Mouse (Mus musculus) adrenal gland (tissue): ENCODE measurements around the gene Pkd1l3.

ENCODE experiments used
- intact Hi-C: fragments of 180-260 bp; cut with DNase I; formaldehyde crosslinking; loops from one replicate; pipeline ENCODE4 v1.15.1; 2025
- long read RNA-seq, 2 experiments: library from polyadenylated mRNA; unstranded; transcript quantifications; one replicate each; pipeline ENCODE4 v2.0.0; 2020; ENCODE audit warnings: borderline replicate concordance in 1 of 2; ENCODE audit not compliant: insufficient replicate concordance in 1 of 2

Pkd1l3 gene
- long read RNA-seq, experiment 1, result 0 reads
- long read RNA-seq, experiment 2, partial matches to known transcripts, result 0 of 1 reads
- long read RNA-seq, experiment 2, other reads (novel, unspliced or antisense), result 1 of 1 reads

DNA sequence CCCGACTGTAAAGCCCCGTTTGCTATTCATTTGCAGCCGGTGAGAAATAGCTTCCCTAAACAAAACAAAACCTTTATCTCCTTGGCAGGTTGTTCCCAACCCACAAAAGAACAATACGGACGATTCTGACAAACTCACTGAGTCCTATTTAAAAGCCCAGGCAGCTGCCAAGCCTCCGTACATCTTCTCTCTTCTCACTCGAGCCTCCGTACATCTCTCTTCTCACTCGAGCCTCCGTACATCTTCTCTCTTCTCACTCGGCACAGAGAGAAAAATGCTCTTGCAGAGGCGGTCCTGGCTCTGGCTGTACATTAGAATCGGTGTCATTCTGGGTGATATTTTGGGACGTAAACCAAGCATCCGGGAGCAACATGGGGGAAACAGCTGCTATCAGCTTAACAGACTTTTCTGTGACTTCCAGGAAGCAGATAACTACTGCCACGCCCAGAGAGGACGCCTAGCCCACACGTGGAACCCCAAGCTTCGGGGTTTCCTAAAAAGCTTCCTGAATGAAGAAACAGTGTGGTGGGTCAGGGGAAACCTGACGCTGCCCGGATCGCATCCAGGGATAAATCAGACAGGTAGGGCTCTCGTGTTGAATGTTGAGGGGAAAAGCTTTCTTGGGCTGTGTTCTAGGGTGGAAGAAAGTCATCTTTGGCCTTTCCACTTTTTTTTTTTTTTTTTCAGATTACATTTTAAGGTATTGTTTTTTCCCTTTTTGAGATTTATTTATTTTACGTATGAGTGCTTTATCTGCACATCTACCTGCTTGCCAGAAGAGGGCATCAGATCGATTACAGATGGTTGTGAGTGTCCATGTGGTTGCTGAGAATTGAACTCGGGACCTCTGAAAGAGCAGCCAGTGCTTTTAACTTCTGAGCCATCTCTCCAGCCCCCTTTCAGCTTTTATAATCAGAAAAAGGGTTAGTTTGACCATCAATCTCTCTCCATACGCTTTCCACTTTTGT, at the start of gene Pkd1l3:
Pkd1l3 (plus strand) TSS at position 275 of the 968 bp plus-strand sequence.
- intact Hi-C loops, result no loop called here

DNA sequence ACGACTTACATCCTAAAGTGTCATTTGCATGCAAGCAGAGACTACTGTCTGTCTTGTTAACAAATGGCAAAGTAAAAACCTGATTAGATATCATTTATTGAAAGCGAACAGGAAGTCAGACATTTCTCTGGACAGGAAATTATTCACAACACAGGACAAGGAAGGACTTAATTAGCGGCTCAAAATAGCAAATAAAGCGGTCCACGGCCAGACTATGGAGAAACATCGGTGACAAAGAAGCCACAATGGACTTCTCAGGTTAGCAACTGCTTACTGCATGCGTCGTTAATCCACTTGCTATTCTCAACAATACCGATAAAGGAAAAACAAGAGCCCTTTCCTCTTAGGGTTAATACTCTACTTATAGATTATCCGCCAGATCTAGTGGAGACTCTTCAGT, 49.6 kb upstream of the Pkd1l3 start:
- intact Hi-C loops, result loop anchor here (10.0 kb wide), 1 partner anchor 1980 kb away; the partner anchor contains the start of gene Psmd7

DNA sequence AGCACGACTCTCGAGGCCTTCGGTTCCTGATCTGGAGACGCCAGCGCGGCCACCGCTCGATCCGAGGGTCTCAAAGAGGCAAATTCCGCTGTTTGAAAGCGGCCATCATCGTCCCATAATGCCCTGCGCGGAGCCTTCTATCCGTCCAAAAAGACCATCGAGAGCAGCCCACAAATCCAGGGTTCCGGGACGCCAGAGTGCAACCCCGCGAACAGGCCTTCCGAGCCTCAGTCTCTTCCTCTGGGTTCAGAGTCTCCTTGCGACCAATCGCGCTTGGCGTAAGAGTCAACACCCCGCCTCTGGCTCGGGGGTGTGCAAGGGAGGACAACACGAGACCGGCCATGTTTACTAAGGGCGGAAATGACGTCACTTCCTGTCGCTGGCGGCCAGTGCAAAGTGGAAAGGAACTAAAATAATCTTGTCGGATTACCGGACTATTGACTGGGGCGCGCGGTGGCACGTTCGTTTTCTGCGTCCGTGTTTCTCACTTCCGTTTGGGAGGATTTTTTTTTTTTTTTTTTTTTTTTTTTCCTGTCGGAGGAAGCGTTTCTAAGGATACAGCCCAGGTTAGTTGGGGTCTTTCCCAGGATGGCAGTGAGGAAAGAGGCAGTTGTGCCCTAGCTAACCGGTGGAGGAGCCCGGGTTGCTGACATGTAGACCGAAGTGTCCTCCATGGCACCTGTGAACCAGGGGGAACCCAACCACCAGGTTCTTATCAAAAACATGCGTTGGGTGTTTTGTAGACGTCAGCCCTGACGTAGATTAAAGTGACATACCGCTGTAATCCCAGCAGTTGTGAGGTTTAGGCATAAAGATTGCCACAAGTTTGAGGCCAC, 48.6 kb upstream of the Pkd1l3 start, which contains the start of the genes Dhx38 and Txnl4b:
Dhx38 (minus strand) TSS at position 364 of the 836 bp plus-strand sequence.
Txnl4b (plus strand) TSS at position 395 of the 836 bp plus-strand sequence.
- intact Hi-C loops, result loop anchor here (2.0 to 10.0 kb wide), 2 partner anchors 41 to 1981 kb away; partner anchors contain the start of gene Psmd7

DNA sequence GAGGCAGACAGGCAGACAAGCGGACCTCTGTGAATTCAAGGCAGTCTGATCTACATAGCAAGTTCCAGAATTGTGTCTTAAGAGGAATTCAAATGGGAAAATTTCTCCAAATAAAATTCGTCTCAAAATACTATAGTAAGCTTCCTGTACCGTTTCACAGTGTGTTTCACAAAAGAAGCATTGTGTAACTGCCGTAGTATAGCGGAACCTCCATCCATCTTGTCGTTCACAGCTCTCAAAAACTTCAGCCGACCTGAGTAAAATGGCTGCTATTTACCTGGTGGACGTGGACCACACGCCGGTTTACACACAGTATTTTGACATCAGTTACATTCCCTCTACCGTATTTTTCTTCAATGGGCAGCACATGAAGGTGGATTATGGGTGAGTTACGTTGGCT, 43.2 kb upstream of the Pkd1l3 start:
- intact Hi-C loops, result no loop called here

DNA sequence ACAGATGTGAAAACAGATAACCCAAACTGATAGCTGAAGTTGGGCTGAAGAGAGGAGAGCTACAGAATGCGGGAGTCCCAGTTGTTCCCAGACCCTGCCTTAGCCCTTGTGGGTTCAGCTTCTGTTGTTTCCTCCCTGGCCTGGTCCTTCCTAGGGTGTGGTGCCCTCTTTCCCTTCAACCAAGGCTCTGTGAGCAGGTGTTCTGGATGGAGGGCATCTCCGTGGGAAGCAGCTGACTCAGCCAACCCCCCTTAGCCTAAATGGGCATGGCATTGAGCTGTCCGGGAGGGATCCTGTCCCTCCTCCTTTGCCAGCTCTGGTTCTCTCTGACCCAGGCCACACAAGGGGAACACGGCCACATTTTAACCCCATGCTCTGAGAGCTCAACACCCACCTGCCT, 38.0 kb upstream of the Pkd1l3 start:
- intact Hi-C loops, result no loop called here

DNA sequence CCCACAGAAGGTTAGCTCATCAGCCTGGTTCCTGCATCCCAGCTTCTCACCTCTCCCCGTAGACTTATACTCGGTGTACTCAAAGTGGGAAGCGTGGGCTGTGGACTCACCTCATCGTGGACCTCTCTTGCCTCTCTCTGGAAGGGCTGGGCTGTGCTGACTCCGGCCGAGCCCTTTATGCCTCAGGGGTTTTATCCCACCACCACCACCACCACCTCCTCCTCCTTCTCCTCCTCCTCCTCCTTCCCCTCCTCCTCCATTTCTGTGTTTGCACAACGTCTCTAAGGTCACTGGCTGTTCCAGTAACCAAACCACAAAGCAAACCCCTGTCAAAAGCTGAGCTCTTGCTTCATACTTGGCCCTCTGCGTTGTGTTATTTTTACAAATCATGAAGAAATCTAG, 35.4 kb upstream of the Pkd1l3 start, which contains the start of gene Hp:
Hp (minus strand) TSS at position 273 of the 402 bp plus-strand sequence.
- intact Hi-C loops, result no loop called here

DNA sequence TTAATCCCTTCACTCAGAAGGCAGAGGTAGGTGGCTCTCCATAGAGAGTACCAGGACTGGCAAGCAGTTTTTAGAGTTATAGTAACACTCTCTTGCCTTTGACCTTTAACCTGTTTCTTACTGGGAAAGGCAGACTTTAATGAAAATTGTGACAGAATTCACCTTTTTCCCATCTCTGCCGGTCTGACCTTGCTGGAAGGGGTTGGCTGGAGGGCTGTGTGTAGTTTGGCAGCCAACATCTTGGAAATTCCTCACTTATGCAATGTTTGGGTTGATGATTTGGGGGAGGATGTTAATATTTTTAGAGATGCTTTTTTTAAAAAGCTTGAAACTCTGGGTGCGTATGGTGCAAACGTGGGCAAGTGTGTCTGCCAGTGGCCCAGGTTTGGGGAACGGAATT, 30.0 kb upstream of the Pkd1l3 start:
- intact Hi-C loops, result no loop called here

DNA sequence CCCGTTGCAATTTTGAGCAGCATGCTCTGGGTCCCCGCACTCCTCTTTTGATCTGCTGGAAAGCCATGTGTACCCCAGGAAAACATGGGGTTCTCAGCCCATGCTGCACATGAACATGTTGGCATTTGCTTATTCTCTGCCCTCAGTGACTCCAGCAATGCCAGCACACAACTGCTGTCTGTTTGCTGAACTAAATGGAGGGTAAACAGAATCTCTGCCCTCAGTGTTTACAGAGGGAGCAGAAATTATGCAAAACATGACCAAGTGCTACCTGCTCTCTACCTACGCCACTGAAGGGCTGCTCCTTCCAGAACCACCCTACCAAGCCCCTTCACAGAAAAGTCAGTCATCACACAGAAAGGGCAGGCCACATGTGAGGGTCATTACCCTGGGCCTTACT, 29.5 kb upstream of the Pkd1l3 start:
- intact Hi-C loops, result no loop called here

DNA sequence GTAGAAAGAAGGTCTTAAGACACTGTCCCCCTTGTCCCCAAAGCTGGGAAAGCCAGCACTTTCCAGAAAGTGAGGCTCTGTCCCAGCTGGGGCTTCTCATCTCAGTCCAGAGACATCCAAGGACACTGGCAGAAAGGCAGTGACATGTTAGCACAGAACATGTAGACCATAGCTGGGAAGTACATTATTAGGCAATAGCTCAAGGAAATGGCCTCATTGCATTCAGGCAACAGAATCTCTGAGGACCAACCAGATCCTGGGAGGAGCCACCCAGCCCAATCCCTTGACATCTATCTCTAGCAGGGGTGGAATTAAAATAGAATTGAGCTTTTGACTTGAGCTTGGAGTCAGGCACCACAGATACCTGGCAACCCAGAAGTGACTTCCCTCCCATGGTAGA, 28.7 kb upstream of the Pkd1l3 start:
- intact Hi-C loops, result no loop called here

DNA sequence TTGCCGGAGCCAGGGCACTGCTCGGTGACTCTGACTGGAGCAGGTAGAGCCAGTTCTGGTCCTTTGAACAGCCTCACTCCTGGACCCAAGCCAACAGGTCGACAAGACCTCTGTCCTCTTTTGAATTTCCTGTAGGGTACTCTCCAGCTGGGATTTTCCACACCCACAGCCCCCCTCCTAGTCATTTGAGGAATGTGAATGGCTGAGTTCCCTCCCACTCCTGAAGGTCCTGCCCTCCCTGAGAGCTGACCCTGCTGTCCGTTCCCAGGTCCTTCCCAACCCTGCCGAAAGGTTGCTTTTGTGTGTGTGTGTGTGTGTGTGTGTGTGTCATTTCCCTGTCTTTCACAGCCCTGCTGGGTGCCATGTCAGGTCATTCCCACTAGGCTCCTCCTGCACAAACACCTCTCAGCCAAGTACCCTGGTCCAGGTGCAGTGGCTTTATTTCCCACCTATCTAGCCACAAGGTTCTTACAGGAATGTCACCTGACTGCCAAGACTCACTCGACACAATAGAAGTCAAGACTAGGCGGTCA, 27.3 kb upstream of the Pkd1l3 start:
- intact Hi-C loops, result no loop called here

DNA sequence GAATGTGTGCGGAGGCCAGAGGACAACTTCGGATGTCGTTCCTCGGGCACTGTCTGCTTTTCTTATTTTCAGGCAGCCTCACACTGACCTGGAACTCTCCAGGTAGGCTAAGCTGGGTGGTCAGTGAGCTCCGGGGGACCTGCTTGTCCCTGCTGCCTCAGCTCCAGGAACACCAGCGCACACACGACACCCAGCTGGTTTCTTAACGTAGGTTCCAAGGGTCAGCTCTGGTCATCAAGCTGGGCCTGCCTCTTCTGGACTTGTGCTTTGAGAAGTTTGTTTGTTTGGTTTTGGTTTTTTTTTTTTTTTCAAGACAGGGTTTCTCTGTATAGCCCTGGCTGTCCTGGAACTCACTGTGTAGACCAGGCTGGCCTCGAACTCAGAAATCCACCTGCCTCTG, 23.4 kb upstream of the Pkd1l3 start:
- intact Hi-C loops, result no loop called here

DNA sequence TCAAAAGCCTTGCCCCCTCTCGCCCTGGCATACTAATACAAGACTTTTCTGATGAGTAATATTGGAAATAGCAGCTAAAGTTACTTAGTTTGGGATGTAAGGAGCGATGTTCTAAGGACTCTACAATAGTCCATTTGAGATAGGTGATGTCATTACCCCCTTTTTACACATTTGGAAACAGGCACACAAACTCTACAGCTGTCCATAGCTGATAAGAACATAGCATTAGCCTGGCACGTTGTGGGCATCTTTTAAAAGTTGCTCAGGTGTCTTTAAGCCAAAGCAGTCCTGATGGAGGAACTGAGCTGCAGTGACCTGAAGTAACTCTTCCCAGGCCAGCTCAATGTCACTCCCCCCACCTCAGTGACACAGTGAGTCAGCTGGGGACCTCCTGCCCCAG, 22.9 kb upstream of the Pkd1l3 start:
- intact Hi-C loops, result no loop called here

DNA sequence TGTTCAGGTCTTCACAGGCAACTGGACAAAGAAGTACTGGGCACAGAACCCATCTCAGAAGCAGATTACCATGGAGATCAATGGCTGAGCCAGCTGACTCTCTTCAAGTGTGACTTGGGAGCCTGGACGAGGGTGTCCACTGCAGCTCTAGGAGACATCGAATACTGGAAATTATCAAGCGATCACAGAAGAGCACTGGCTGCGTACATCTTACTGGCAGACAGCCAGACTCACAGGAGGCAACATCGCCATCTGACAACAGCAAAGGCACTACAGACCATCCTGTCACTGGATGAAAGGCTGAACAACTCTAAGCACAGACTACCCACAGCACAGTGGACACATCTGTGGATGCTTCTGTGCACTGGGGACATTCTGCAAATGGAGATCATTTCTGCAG, 22.2 kb upstream of the Pkd1l3 start:
- intact Hi-C loops, result no loop called here

DNA sequence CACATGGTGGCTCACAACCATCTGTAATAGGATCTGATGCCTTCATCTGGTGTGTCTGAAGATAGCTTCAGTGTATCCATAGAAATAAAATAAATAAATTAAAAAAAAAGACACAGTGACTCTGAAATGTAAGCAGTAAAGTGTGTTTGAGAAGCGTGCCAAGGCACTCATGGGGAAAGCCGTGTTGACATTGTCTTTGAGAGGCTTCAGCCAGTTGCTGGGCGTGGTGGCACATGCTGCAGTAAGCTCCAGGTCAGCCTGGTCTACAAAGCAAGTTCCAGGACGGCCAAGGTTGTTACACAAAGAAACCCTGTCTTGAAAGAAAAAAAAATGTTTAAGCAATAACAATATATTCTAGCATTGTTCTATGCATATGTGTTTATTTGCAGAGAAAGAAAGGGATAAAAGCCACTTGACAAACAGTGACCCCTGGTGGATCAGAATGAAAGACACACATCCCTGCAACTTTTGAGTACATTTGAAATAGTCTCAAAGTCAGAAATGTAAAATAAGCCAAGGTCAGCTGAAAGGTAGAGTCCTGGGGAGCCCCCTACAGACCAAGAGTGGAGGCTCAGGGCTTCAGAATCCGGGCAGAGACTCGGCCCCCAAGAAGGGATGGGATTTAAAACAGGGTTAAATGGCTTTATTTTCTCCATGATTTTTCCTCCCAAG, 21.1 kb upstream of the Pkd1l3 start:
- intact Hi-C loops, result no loop called here

DNA sequence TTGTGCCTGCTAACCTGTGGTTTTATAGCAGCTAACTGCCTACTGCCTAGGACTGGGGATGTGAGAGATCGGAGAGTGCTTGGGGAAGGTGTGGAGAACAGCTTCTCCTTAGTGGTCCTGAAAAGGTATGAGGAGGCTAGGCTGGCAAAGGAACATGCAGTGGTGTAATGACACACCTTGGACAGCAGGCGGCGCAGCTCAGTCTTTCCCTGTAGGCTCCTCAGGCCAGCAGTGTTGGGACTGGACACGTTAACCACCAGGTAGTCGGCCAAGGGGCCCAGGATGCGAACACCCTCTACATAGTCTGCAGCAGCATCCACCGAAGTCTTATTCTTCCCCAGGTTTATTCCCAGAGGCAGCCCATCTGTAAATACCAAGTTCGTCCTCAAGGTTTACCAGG, 18.5 kb upstream of the Pkd1l3 start:
- intact Hi-C loops, result no loop called here

DNA sequence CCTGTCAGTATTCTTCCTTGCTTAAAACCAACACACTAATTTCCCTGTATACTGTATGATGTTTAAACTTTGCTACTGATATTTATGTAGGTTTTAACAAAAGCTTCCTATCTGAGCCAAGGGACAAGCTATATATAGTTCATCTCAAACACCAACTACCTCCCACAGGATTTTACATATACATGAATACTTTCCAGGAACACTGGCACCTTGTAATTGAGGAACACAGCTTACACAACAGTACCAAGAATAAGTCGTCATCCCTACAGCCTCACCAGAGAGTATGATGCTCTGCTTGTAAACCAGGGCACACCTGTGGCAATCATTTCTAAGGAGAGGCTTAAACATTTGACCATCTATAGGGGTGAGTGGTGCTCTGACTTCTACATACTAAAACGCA, 7.6 kb upstream of the Pkd1l3 start:
- intact Hi-C loops, result loop anchor here (2.0 kb wide), 1 partner anchor 40 kb away; no protein-coding TSS in a partner anchor

DNA sequence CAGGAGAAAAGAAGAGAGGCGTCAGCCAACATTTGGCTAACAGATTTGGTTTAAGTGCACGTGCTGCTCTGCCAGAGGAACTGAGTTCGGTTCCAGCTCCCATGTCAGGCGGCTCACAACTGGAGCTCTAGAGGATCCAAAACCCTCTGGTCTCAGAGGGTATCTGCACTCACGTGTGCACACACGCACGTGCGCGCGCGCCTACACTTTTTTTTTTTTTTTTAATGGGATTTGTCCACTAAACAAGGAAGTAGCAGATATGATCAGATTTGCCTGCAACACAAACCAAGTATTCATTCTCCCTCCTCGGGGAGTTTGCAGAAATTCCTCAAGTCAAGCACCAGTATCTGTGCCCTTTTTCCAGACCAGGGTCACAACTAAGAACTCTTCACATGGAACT, 6.7 kb upstream of the Pkd1l3 start:
- intact Hi-C loops, result loop anchor here (2.0 kb wide), 1 partner anchor 41 kb away; no protein-coding TSS in a partner anchor

DNA sequence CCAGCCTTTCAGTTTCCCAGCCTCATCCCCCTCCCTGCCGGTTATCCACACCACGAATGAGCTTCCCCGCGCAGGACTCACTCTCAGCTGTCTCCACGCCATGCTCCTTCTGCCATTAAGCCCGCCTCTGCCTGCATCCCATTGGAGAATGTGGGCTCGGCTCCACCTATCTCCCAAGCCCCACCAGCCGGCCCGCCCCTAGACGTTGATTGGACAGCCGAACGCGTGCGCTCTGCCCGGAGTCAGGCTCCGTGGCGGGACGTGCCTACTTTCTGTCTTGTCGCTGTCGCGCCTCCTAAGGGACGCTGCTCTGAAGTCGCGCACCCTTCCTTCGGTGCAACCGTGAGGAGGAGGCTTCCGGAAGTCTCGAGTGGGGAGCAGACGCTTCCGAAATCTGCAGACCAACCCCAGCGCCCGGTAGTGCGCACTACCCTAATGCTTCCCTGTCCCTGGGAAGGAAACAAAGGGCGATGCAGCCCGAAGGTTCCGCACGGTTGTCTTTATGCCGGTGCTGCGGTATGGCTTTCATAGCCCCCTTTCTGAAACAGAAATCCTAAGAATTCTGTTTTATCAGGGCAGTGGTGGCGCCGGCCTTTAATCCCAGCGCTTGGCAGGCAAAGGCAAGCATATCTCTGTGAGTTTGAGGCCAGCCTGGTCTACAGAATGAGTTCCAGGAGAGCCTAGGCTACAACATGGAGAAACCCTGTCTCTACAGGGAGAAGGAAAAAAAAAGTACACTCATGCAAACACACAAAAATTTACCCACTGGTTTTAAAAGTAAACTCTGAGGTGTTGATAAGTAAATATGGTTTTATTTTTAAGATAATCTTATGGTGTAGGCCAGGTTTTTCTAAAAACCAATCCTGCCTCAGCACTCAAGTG, 5.8 kb upstream of the Pkd1l3 start, which contains the start of gene Dhodh:
Dhodh (minus strand) TSS at position 403 of the 882 bp plus-strand sequence.
- intact Hi-C loops, result no loop called here

DNA sequence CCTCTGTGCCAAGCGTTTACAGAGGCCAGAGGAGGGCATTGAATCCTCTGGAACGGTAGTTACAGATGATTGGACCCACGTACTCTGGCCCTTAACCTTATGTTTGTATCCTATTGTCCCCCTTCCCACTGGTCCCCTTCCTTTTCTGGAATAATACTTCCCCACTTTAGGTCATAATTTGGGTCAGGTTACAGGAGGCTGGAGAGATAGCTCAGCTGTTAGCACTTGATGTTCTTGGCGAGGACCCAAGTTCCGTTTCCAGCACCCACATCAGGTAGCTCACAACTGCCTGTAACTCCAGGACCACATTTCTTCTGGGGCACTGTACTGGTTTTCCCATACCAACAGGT, 5.2 kb upstream of the Pkd1l3 start:
- intact Hi-C loops, result no loop called here

DNA sequence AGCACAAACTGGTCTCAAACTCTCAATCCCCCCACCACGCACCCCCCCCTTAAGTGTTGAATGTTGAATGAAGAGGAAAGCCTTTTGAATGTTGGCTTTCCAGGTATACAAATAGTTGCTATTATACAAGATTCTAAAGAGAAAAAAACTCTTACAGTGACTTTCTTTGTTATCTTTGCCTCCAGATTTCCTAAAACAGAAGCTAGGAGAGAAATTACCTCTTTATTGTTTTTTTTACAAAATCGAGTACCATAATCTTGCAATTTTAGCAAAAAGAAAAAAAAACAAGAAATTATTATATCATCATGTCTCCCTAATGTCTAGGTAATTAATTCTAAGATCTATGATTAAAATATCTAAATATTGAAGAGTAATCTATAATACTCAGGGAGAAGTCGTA, 1.3 kb downstream of the Pkd1l3 start:
- intact Hi-C loops, result no loop called here
